In the genomic region with DNA sequence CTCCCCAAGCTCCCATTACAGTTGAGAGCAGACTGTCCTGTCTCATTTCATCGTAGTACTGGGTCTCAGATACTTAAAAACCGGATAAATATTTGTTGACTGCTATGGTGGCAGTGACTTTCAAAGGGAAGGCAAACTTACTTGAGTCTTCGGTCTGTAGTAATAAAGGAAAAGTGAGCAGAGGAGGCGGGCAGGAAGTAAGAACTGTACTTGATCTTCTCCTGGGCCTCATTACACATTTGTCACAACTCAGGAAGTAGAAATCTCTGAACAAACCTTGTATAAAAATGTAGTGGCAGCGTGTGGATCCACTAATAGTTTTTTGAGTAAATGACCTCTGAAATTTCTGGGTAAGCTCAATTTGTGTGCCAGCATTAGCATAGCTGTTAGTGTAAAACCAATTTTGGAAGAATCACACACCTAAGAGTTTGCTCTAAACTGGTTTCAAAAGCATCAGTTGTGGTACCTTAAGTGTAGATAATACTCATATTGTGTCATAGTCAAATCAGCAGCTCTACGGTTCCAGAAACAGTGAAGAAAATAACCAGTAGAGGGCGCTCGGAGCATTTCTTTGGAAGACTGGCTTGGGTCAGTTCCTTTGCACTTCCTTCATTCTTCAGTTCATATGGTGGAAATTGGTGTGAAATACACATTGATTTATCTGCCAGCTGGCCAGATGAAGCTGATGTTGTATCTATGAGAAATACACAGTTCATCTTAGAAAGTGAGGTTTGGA, we compare ENCODE assay signal across 8 mouse cellular contexts. TPM values are rescaled to one million over a fixed set of nuclear protein-coding genes. Genes with fewer than 3 reads are reported as not detected.
DNase-seq lines count a peak whose midpoint lies in the region; ATAC-seq lines count a peak whose summit lies in the region.

No protein-coding gene starts in this region.

- 65% methylated on average over 8 of the region's 8 CpGs for WGBS in limb, embryonic 10.5 days
- WGBS in neural tube, embryonic 14.5 days, result 63% methylated on average over 8 of the region's 8 CpGs

- no peak overlapping the region for H3K27ac ChIP-seq in limb, embryonic 10.5 days
- H3K27ac ChIP-seq in neural tube, embryonic 14.5 days (ENCODE audit: low read depth, low read length), result no peak overlapping the region

- no peak overlapping the region for H3K4me3 ChIP-seq in limb, embryonic 10.5 days
- H3K4me3 ChIP-seq in neural tube, embryonic 14.5 days (ENCODE audit: low read depth, low read length), result no peak overlapping the region

- ATAC-seq in neural tube, embryonic 14.5 days (ENCODE audit: low read depth), result peak; percentile 50; the same call in 1 of the 2 replicates

- peaks cover 92% of the 10 kb centered on the region for H3K36me3 ChIP-seq in limb, embryonic 10.5 days
- peaks cover 28% of the 10 kb centered on the region for H3K36me3 ChIP-seq in neural tube, embryonic 14.5 days (ENCODE audit: control insufficient read depth, insufficient read depth, low read length)

- H3K4me2 ChIP-seq in neural tube, embryonic 14.5 days (ENCODE audit: low read depth, low read length), result no peak overlapping the region

- H3K9me3 ChIP-seq in limb, embryonic 10.5 days (replicated peaks), result no peaks in the 10 kb centered on the region
- H3K9me3 ChIP-seq in neural tube, embryonic 14.5 days (ENCODE audit: control insufficient read depth, low read length), result no peaks in the 10 kb centered on the region

- DNase-seq in urinary bladder, postnatal 14 days (ENCODE audit: low spot score), result peak; percentile 51
- DNase-seq in urinary bladder, postnatal 4 days (ENCODE audit: low spot score in 2 of 2), result no peak
- DNase-seq in adrenal gland, postnatal 10 days, result peak; percentile 71
- DNase-seq in embryo, embryonic 9.5 days (ENCODE audit: extremely low spot score), result peak; percentile 58
- peak; percentile 86 for DNase-seq in induced T-regulatory cell, adult 2 months (ENCODE audit: low read depth)
- peak; percentile 45 for DNase-seq in limb, embryonic 10.5 days (ENCODE audit: low spot score)
- no peak for DNase-seq in ovary, postnatal 10 days (ENCODE audit: low spot score)

- H3K4me1 ChIP-seq in limb, embryonic 10.5 days, result no peaks in the 10 kb centered on the region
- H3K4me1 ChIP-seq in neural tube, embryonic 14.5 days (ENCODE audit: control insufficient read depth, insufficient read depth, low read length), result no peaks in the 10 kb centered on the region

- no peaks in the 10 kb centered on the region for H3K27me3 ChIP-seq in limb, embryonic 10.5 days (ENCODE audit: low read depth, poor library complexity, severe bottlenecking)
- no peaks in the 10 kb centered on the region for H3K27me3 ChIP-seq in neural tube, embryonic 14.5 days (ENCODE audit: control insufficient read depth, insufficient read depth, low read length)

- H3K9ac ChIP-seq in neural tube, embryonic 14.5 days (replicated peaks; ENCODE audit: low read depth, low read length), result no peak overlapping the region

RNA-seq across cellular contexts. Expression of gene Zfp622, which starts 9.0 kb away (rescaled TPM):
- 10 to 100 TPM; 33.0 to 34.1 TPM for total RNA-seq in adrenal gland, postnatal 10 days (2021)
- polyA plus RNA-seq in limb, embryonic 10.5 days (2016; fragmentation: Nextera tagmentation; extraction: Ambion mirVana), result 28.9 and 37.5 TPM in 2 replicates
- 37.7 and 41.2 TPM in 2 replicates for polyA plus RNA-seq in neural tube, embryonic 14.5 days (2014; fragmentation: Nextera tagmentation; extraction: Ambion mirVana)

Comparison
In these comparisons a context has a peak if more than half of its experiments do, and no peak if none do; other contexts are left out.
1. DNase-seq: peak in urinary bladder, postnatal 14 days (single experiment), adrenal gland, postnatal 10 days (single experiment), embryo, embryonic 9.5 days (single experiment), induced T-regulatory cell, adult 2 months (single experiment) and limb, embryonic 10.5 days (single experiment); none in urinary bladder, postnatal 4 days (0 of 2) and ovary, postnatal 10 days (single experiment).